In genomic region chr6:112273501-112274205, GRCm38 (mm10) we compare ENCODE assay signal across 8 mouse cellular contexts. TPM values are rescaled to one million over a fixed set of nuclear protein-coding genes. Genes with fewer than 3 reads are reported as not detected.
DNase-seq lines count a peak whose midpoint lies in the region; ATAC-seq lines count a peak whose summit lies in the region.

TSS of gene Lmcd1 (plus strand) at chr6:112273758.

- peaks cover 14% of the 10 kb centered on the region for H3K4me1 ChIP-seq in hindbrain, embryonic 14.5 days (replicated peaks; ENCODE audit: control insufficient read depth, insufficient read depth, low read length)

- no peaks in the 10 kb centered on the region for H3K27me3 ChIP-seq in hindbrain, embryonic 14.5 days (ENCODE audit: control insufficient read depth, insufficient read depth, low read length)

- H3K27ac ChIP-seq in hindbrain, embryonic 14.5 days: peak within 1 kb of the TSS; percentile 49

- DNase-seq in adrenal gland, adult 2 months: peak; percentile 95
- peak; percentile 93 for DNase-seq in gastrocnemius, adult 18-20 months (ENCODE audit: low spot score)
- DNase-seq in hindbrain, embryonic 14.5 days (ENCODE audit: low spot score): peak; percentile 73
- peak; percentile 13 to 39 for DNase-seq in layer of hippocampus, postnatal 25 days (ENCODE audit: extremely low spot score in 1 of 2, low spot score in 1 of 2)
- peak; percentile 95 for DNase-seq in lung, postnatal 10 days
- peak; percentile 81 for DNase-seq in retina, embryonic 14.5 days (ENCODE audit: low spot score)
- DNase-seq in urinary bladder, postnatal 4 days (ENCODE audit: low spot score in 2 of 2): peak; percentile 73 to 84

- peak within 1 kb of the TSS; percentile 63 for H3K4me2 ChIP-seq in hindbrain, embryonic 14.5 days (replicated peaks)

- no peaks in the 10 kb centered on the region for H3K36me3 ChIP-seq in hindbrain, embryonic 14.5 days (replicated peaks; ENCODE audit: control insufficient read depth, insufficient read depth)

- no peaks in the 10 kb centered on the region for H3K9me3 ChIP-seq in hindbrain, embryonic 14.5 days (ENCODE audit: control insufficient read depth, low read length)

- peak; percentile 93 for ATAC-seq in common myeloid progenitor, adult 5-6 weeks (replicated peaks; ENCODE audit: low read depth, poor library complexity, severe bottlenecking)
- ATAC-seq in hindbrain, embryonic 14.5 days (ENCODE audit: low FRiP score): peak; percentile 93

- H3K9ac ChIP-seq in hindbrain, embryonic 14.5 days: no peak within 1 kb of the TSS; the same call in 1 of the 2 replicates

- peak within 1 kb of the TSS; percentile 25 for H3K4me3 ChIP-seq in hindbrain, embryonic 14.5 days (replicated peaks; ENCODE audit: low read length)

- 2% methylated on average over 21 of the region's 21 CpGs for WGBS in hindbrain, embryonic 14.5 days

RNA-seq across cellular contexts. Expression of gene Lmcd1, which starts in this region (rescaled TPM):
- 10 to 100 TPM in 1 of 2 experiments, 1 to 10 TPM in 1; 8.3 to 10.5 TPM for total RNA-seq in adrenal gland, adult 2 months (2021)
- 6.4 and 8.1 TPM in 2 replicates for polyA plus RNA-seq in adrenal gland, adult 2 months (2012; rRNA removed)
- total RNA-seq in common myeloid progenitor, adult 5-6 weeks (2017): 2.1 and 3.9 TPM in 2 replicates
- 100 to 1,000 TPM; 109 to 237 TPM for total RNA-seq in gastrocnemius, adult 18-20 months (2021)
- polyA plus RNA-seq in hindbrain, embryonic 14.5 days (2014; fragmentation: Nextera tagmentation; extraction: Ambion mirVana): 9.4 and 11.8 TPM in 2 replicates
- 1 to 10 TPM; 7.3 to 8.4 TPM for total RNA-seq in layer of hippocampus, postnatal 25 days (2021)

Comparison
In these comparisons a context has a peak if more than half of its experiments do, and no peak if none do; other contexts are left out.
1. Peak in every context shown above with its lines: DNase-seq, ATAC-seq, H3K4me3 ChIP-seq and H3K27ac ChIP-seq.
2. RNA of gene Lmcd1 (total RNA-seq): 109 to 237 TPM in gastrocnemius, adult 18-20 months; 8.3 to 10.5 TPM in adrenal gland, adult 2 months, 7.3 to 8.4 TPM in layer of hippocampus, postnatal 25 days and 2.1 to 3.9 TPM in common myeloid progenitor, adult 5-6 weeks; every median in the first group is over 4 times any median in the second.
3. DNase-seq: peak in every context shown above with its lines; median percentile 95 in adrenal gland, adult 2 months; 95 in lung, postnatal 10 days; 93 in gastrocnemius, adult 18-20 months; 81 in retina, embryonic 14.5 days; 78 in urinary bladder, postnatal 4 days; 73 in hindbrain, embryonic 14.5 days; 26 in layer of hippocampus, postnatal 25 days.